Mouse (Mus musculus): Measurements from ENCODE around the gene Slc9a3r2. TPM values are rescaled to one million over a fixed set of nuclear protein-coding genes. Genes with fewer than 3 reads are reported as not detected.

The Slc9a3r2 gene
- polyA plus RNA-seq, 1 experiment from 2014 or later = 30.2 TPM

GRCm38 (mm10) chr17:24654969-24655368 lies 4.8 kb upstream of the Slc9a3r2 start:
- WGBS = 79% methylated on average over 4 of the region's 4 CpGs
- Histone ChIP-seq H3K36me3 (no peaks in the 10 kb centered on the region), H3K27me3 (ENCODE audit: low read depth, poor library complexity, severe bottlenecking) (peaks cover 88% of the 10 kb centered on the region), H3K4me3 (no peak overlapping the region), H3K9me3 (replicated peaks) (no peaks in the 10 kb centered on the region), H3K27ac (replicated peaks) (no peak overlapping the region), H3K4me1 (peaks cover 28% of the 10 kb centered on the region)
- DNase-seq (ENCODE audit: low spot score) = no peak

GRCm38 (mm10) chr17:24653967-24654710 lies 4.0 kb upstream of the Slc9a3r2 start:
- Histone ChIP-seq H3K27me3 (ENCODE audit: low read depth, poor library complexity, severe bottlenecking) (peaks cover 88% of the 10 kb centered on the region), H3K4me1 (peaks cover 36% of the 10 kb centered on the region), H3K27ac (replicated peaks) (0 out of 2 replicates have a peak overlapping the region, but pooled peaks have one; percentile 28), H3K36me3 (no peaks in the 10 kb centered on the region), H3K9me3 (replicated peaks) (no peaks in the 10 kb centered on the region), H3K4me3 (peak overlapping the region; percentile 42)
- DNase-seq (ENCODE audit: low spot score) = peak; percentile 88
- WGBS = 6% methylated on average over 19 of the region's 19 CpGs

- DNase-seq (ENCODE audit: low spot score) = no peak
- WGBS = 80% methylated on average over 3 of the region's 3 CpGs
- no peaks in the 10 kb centered on the region for H3K9me3 ChIP-seq (replicated peaks)
- H3K27ac ChIP-seq (replicated peaks) = no peak overlapping the region
- peaks cover 22% of the 10 kb centered on the region for H3K4me1 ChIP-seq
- no peak overlapping the region for H3K4me3 ChIP-seq
- H3K36me3 ChIP-seq = no peaks in the 10 kb centered on the region
- peaks cover 83% of the 10 kb centered on the region for H3K27me3 ChIP-seq (ENCODE audit: low read depth, poor library complexity, severe bottlenecking)
Measured at GRCm38 (mm10) chr17:24651835-24652234, 1.7 kb upstream of the Slc9a3r2 start.

GRCm38 (mm10) chr17:24650766-24651165 lies 639 bp upstream of the Slc9a3r2 start:
- H3K9me3 ChIP-seq (replicated peaks) = no peaks in the 10 kb centered on the region
- peak overlapping the region; percentile 77; the same call in 1 of the 2 replicates for H3K4me3 ChIP-seq
- no peak overlapping the region for H3K27ac ChIP-seq (replicated peaks)
- peaks cover 22% of the 10 kb centered on the region for H3K4me1 ChIP-seq
- H3K27me3 ChIP-seq (ENCODE audit: low read depth, poor library complexity, severe bottlenecking) = peaks cover 72% of the 10 kb centered on the region
- 72% methylated on average over 4 of the region's 4 CpGs for WGBS
- no peak for DNase-seq (ENCODE audit: low spot score)
- no peaks in the 10 kb centered on the region for H3K36me3 ChIP-seq

- H3K36me3 ChIP-seq = no peaks in the 10 kb centered on the region
- H3K27me3 ChIP-seq (ENCODE audit: low read depth, poor library complexity, severe bottlenecking) = peaks cover 61% of the 10 kb centered on the region
- H3K27ac ChIP-seq (replicated peaks) = peak overlapping the region; percentile 82
- H3K9me3 ChIP-seq (replicated peaks) = no peaks in the 10 kb centered on the region
- 1% methylated on average over 35 of the region's 35 CpGs for WGBS
- peaks cover 29% of the 10 kb centered on the region for H3K4me1 ChIP-seq
- DNase-seq (ENCODE audit: low spot score) = no peak
- H3K4me3 ChIP-seq = peak overlapping the region; percentile 77
Measured at GRCm38 (mm10) chr17:24649581-24650069, 502 bp downstream of the Slc9a3r2 start.

- WGBS = 72% methylated on average over 10 of the region's 10 CpGs
- Histone ChIP-seq H3K27me3 (ENCODE audit: low read depth, poor library complexity, severe bottlenecking) (peaks cover 56% of the 10 kb centered on the region), H3K27ac (replicated peaks) (no peak overlapping the region), H3K4me1 (peaks cover 36% of the 10 kb centered on the region), H3K4me3 (peak overlapping the region; percentile 77), H3K36me3 (no peaks in the 10 kb centered on the region), H3K9me3 (replicated peaks) (no peaks in the 10 kb centered on the region)
- DNase-seq (ENCODE audit: low spot score) = no peak
Measured at GRCm38 (mm10) chr17:24648731-24649377, 1.3 kb downstream of the Slc9a3r2 start.

GRCm38 (mm10) chr17:24647493-24647892 lies 2.6 kb downstream of the Slc9a3r2 start:
- H3K36me3 ChIP-seq = no peaks in the 10 kb centered on the region
- no peak for DNase-seq (ENCODE audit: low spot score)
- peaks cover 49% of the 10 kb centered on the region for H3K27me3 ChIP-seq (ENCODE audit: low read depth, poor library complexity, severe bottlenecking)
- peaks cover 46% of the 10 kb centered on the region for H3K4me1 ChIP-seq
- 0 out of 2 replicates have a peak overlapping the region, but pooled peaks have one; percentile 14 for H3K27ac ChIP-seq (replicated peaks)
- no peaks in the 10 kb centered on the region for H3K9me3 ChIP-seq (replicated peaks)
- peak overlapping the region; percentile 26; the same call in 1 of the 2 replicates for H3K4me3 ChIP-seq
- WGBS = 86% methylated on average over 11 of the region's 11 CpGs

- peaks cover 46% of the 10 kb centered on the region for H3K4me1 ChIP-seq
- DNase-seq (ENCODE audit: low spot score) = no peak
- no peaks in the 10 kb centered on the region for H3K9me3 ChIP-seq (replicated peaks)
- peaks cover 40% of the 10 kb centered on the region for H3K27me3 ChIP-seq (ENCODE audit: low read depth, poor library complexity, severe bottlenecking)
- no peaks in the 10 kb centered on the region for H3K36me3 ChIP-seq
- 0 out of 2 replicates have a peak overlapping the region, but pooled peaks have one; percentile 72 for H3K27ac ChIP-seq (replicated peaks)
- no peak overlapping the region for H3K4me3 ChIP-seq
- WGBS = 87% methylated on average over 4 of the region's 4 CpGs
Measured at GRCm38 (mm10) chr17:24646381-24646780, 3.7 kb downstream of the Slc9a3r2 start.

- 0 out of 2 replicates have a peak overlapping the region, but pooled peaks have one; percentile 21 for H3K4me3 ChIP-seq
Measured at GRCm38 (mm10) chr17:24645916-24646315, 4.2 kb downstream of the Slc9a3r2 start.

GRCm38 (mm10) chr17:24644875-24645721 lies 5.0 kb downstream of the Slc9a3r2 start:
- Histone ChIP-seq H3K4me1 (peaks cover 41% of the 10 kb centered on the region), H3K9me3 (replicated peaks) (no peaks in the 10 kb centered on the region), H3K36me3 (peaks cover 9% of the 10 kb centered on the region; the same call in 1 of the 2 replicates), H3K27ac (replicated peaks) (peak overlapping the region; percentile 72), H3K4me3 (0 out of 2 replicates have a peak overlapping the region, but pooled peaks have one; percentile 21), H3K27me3 (ENCODE audit: low read depth, poor library complexity, severe bottlenecking) (peaks cover 27% of the 10 kb centered on the region)
- no peak for DNase-seq (ENCODE audit: low spot score)
- 88% methylated on average over 9 of the region's 9 CpGs for WGBS

More at GRCm38 (mm10) chr17:24645916-24646315, 4.2 kb downstream of the Slc9a3r2 start:
- peaks cover 35% of the 10 kb centered on the region for H3K27me3 ChIP-seq (ENCODE audit: low read depth, poor library complexity, severe bottlenecking)
- H3K36me3 ChIP-seq = 0 out of 2 replicates have a peak, but pooled peaks cover under 1% of the 10 kb centered on the region
- 83% methylated on average over 3 of the region's 3 CpGs for WGBS
- no peaks in the 10 kb centered on the region for H3K9me3 ChIP-seq (replicated peaks)
- DNase-seq (ENCODE audit: low spot score) = no peak
- H3K4me1 ChIP-seq = peaks cover 46% of the 10 kb centered on the region
- H3K27ac ChIP-seq (replicated peaks) = peak overlapping the region; percentile 72; the same call in 1 of the 2 replicates

GRCm38 (mm10) chr17:24644030-24644715 lies 6.0 kb downstream of the Slc9a3r2 start:
- DNase-seq (ENCODE audit: low spot score) = no peak
- Histone ChIP-seq H3K27ac (replicated peaks) (peak overlapping the region; percentile 72), H3K4me1 (peaks cover 32% of the 10 kb centered on the region)

More at GRCm38 (mm10) chr17:24644030-24644715, 6.0 kb downstream of the Slc9a3r2 start:
- H3K4me3 ChIP-seq = no peak overlapping the region
- peaks cover 13% of the 10 kb centered on the region; the same call in 1 of the 2 replicates for H3K36me3 ChIP-seq
- H3K9me3 ChIP-seq (replicated peaks) = no peaks in the 10 kb centered on the region
- 40% methylated on average over 7 of the region's 7 CpGs for WGBS
- H3K27me3 ChIP-seq (ENCODE audit: low read depth, poor library complexity, severe bottlenecking) = peaks cover 18% of the 10 kb centered on the region
